Mouse (Mus musculus): ENCODE results near the gene Slc12a7.

GRCm38 (mm10) chr13:73751284-73751683 is 18.4 kb downstream of the Slc12a7 start:
- TF ChIP-seq CTCF (IDR thresholded peaks at IDR 0.05; ENCODE audit: low read depth, low read length) = no peak
- TF ChIP-seq POLR2A (IDR thresholded peaks at IDR 0.05; ENCODE audit: insufficient read depth, low read length) = no peak

Data from ES-Bruce4 (cell line).